Mouse (Mus musculus) limb, embryonic 13.5 days (tissue): Measurements from ENCODE around the gene Nrf1. TPM values are rescaled to one million over a fixed set of nuclear protein-coding genes. Genes with fewer than 3 reads are reported as not detected.

ENCODE experiments used
- ATAC-seq: fragments of 200-750 bp; cut with Nextera tagmentation; 2 replicates; pipeline ENCODE4 v1.8.0; 2017; ENCODE audit warnings: low read depth, moderate number of reproducible peaks, moderate TSS enrichment; ENCODE audit not compliant: low FRiP score
- H3K27ac ChIP-seq: fragments of 300-500 bp; sonication (generic); 2 replicates; pipeline ENCODE4 v1.5.1; 2015; ENCODE audit warnings: inconsistent platforms, mild to moderate bottlenecking, moderate library complexity
- H3K27me3 ChIP-seq: fragments of 300-500 bp; sonication (generic); 2 replicates; pipeline ENCODE4 v1.6.1; 2015; ENCODE audit warnings: mild to moderate bottlenecking, inconsistent platforms
- H3K36me3 ChIP-seq: fragments of 300-500 bp; sonication (generic); 2 replicates; pipeline ENCODE4 v1.6.1; 2015; ENCODE audit warnings: inconsistent platforms, mild to moderate bottlenecking, moderate library complexity
- H3K4me1 ChIP-seq: fragments of 300-500 bp; sonication (generic); 2 replicates; pipeline ENCODE4 v1.6.1; 2015; ENCODE audit warnings: inconsistent platforms
- H3K4me2 ChIP-seq: fragments of 300-500 bp; sonication (generic); replicated peaks from 2 replicates; pipeline ENCODE4 v1.6.1; 2015; ENCODE audit warnings: inconsistent platforms, mild to moderate bottlenecking, moderate library complexity
- H3K4me3 ChIP-seq: fragments of 300-500 bp; sonication (generic); 2 replicates; pipeline ENCODE4 v1.5.1; 2015; ENCODE audit warnings: moderate library complexity, mild to moderate bottlenecking, inconsistent platforms
- H3K9ac ChIP-seq: fragments of 300-500 bp; sonication (generic); 2 replicates; pipeline ENCODE4 v1.6.1; 2015; ENCODE audit warnings: mild to moderate bottlenecking, inconsistent platforms
- H3K9me3 ChIP-seq: fragments of 300-500 bp; sonication (generic); 2 replicates; pipeline ENCODE4 v1.6.1; 2016; ENCODE audit warnings: inconsistent platforms
- WGBS: fragments of 180-500 bp; shearing (Covaris S2); methylation state at CpG from one replicate; pipeline ENCODE4 v1.1.7; 2015; 5-methylcytosine and 5-hydroxymethylcytosine counted together
- polyA plus RNA-seq: library from polyadenylated mRNA; unstranded; fragments of >200 nt; fragmentation: Nextera tagmentation; extraction: Ambion mirVana; gene quantifications from 2 replicates; pipeline ENCODE4 v1.2.1, GENCODE M21; 2015

The Nrf1 gene
- polyA plus RNA-seq, 1 experiment from 2014 or later: 67.4 TPM

GRCm38 (mm10) chr6:30172820-30173550, 125.2 kb downstream of the Nrf1 start:
- H3K9me3 ChIP-seq: no peaks in the 10 kb centered on the region
- no peak for ATAC-seq
- H3K4me3 ChIP-seq: peak overlapping the region; percentile 41
- H3K4me2 ChIP-seq: peak overlapping the region; percentile 62
- no peaks in the 10 kb centered on the region for H3K36me3 ChIP-seq
- H3K9ac ChIP-seq: peak overlapping the region; percentile 19
- H3K4me1 ChIP-seq: peaks cover 70% of the 10 kb centered on the region
- WGBS: 1% methylated on average over 44 of the region's 44 CpGs
- H3K27ac ChIP-seq: no peak overlapping the region; the same call in 1 of the 2 replicates
- H3K27me3 ChIP-seq: peaks cover 96% of the 10 kb centered on the region

GRCm38 (mm10) chr6:30173551-30174460, 126.0 kb downstream of the Nrf1 start:
- H3K9ac ChIP-seq: peak overlapping the region; percentile 19
- H3K27ac ChIP-seq: no peak overlapping the region; the same call in 1 of the 2 replicates
- H3K4me1 ChIP-seq: peaks cover 68% of the 10 kb centered on the region
- ATAC-seq: 0 out of 2 replicates have a peak, but pooled peaks have one; percentile 26
- peak overlapping the region; percentile 62 for H3K4me2 ChIP-seq
- peaks cover 98% of the 10 kb centered on the region for H3K27me3 ChIP-seq
- peak overlapping the region; percentile 41 for H3K4me3 ChIP-seq
- no peaks in the 10 kb centered on the region for H3K36me3 ChIP-seq
- under 1% methylated on average over 80 of the region's 80 CpGs for WGBS
- H3K9me3 ChIP-seq: no peaks in the 10 kb centered on the region

DNA sequence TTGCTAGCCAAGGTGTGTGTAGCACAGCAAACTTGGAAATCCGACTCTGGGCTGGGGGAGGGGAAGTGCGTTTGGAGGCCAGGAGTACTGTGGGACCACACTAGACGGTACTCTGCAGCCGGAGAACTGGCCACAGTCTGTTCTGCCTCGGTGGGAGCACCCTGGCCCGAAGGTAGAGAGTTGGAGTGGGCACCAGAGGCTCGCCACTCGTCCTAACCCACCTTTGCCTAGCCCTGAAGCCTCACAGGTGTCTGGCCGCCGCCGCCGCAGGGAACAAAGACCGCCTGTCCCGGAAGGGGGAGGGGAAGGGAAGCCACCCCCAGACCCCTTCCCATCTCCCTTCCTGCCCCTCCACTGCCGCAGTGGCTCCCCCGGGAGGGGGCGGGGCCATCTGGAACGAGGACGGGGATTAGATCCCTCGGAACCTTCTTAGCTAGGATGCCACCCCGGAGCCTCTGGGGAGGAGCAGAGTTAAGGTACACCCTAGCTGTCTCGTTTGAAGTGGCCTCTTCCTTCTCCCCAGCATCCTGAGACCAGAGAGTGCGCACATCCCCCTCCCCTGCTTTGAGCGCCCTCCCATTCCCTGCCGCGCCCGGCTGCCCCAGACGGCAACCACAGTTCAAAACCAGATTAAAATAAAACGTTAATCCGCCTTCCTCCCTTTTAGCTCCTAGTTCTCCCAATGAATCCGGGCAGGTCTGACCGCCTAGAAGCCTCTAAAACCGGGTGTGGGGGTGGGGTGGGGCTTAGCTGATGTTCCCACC, 126.9 kb downstream of the Nrf1 start:
- Histone ChIP-seq H3K4me1 (peaks cover 63% of the 10 kb centered on the region), H3K9me3 (no peaks in the 10 kb centered on the region), H3K4me3 (peak overlapping the region; percentile 41), H3K27me3 (peaks cover 98% of the 10 kb centered on the region), H3K36me3 (no peaks in the 10 kb centered on the region), H3K4me2 (peak overlapping the region; percentile 62), H3K27ac (no peak overlapping the region), H3K9ac (no peak overlapping the region)
- peak; percentile 43; the same call in 1 of the 2 replicates for ATAC-seq
- under 1% methylated on average over 33 of the region's 33 CpGs for WGBS

DNA sequence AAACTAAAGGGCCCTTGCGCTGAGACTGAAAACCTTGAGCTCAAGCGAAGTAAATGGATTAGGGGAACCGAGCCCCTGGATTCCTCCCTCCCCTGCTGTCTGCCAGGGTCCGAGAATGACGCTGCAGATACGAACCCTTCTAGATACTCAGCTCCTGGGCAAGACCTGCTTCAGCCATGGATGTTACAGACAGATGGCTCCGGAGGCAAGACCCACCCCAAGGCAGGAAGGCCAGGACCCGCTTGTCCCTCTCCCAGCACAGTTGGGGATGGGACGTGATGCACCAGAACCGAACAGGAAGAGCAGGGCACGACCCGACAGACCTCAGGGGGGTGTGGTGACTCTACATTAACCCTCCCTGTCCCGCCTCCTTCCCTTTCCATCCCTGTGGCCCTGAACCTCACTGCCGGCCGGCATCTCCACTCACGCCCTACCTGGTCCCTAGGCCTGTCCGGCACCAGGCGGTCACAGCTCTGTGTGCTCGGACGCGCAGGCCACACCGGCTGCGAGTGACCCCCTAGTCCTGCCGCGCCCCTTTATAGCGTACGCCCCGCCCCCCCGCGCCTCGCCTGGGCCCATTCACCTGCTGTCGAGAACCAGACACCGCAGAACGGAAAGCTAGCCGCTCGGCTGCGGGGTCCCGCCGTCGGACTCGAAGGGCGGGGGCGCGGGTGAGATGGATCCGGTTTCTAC, 127.6 kb downstream of the Nrf1 start:
- Histone ChIP-seq H3K27ac (no peak overlapping the region), H3K36me3 (no peaks in the 10 kb centered on the region), H3K4me3 (peak overlapping the region; percentile 41), H3K4me1 (peaks cover 67% of the 10 kb centered on the region), H3K9ac (no peak overlapping the region), H3K9me3 (no peaks in the 10 kb centered on the region), H3K4me2 (peak overlapping the region; percentile 62), H3K27me3 (peaks cover 98% of the 10 kb centered on the region)
- peak; percentile 37; the same call in 1 of the 2 replicates for ATAC-seq
- WGBS: 1% methylated on average over 43 of the region's 45 CpGs

GRCm38 (mm10) chr6:30175918-30176421, 128.2 kb downstream of the Nrf1 start:
- no peak for ATAC-seq
- Histone ChIP-seq H3K9ac (no peak overlapping the region), H3K27ac (no peak overlapping the region)

DNA sequence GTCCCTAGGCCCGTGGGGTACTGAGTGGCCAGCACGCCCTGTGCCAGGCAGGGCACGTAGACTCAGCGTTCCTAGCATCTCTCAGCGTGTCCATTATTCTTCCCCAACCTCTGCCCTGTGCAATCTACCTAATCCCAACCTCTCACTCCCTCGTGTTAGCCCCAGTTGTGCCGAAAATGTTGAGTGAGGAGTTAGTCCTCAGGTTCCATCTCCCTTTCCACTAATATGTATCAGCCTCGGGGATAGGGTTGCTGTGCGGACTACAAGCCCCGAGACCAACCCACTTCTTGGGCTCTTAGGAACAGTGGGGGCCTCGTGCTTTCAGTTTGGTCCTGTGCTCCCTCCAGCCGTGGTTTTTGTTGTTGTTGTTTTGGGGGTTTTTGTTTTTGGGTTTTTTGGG, 128.7 kb downstream of the Nrf1 start:
- Histone ChIP-seq H3K9me3 (no peaks in the 10 kb centered on the region), H3K36me3 (no peaks in the 10 kb centered on the region), H3K4me3 (peak overlapping the region; percentile 41; the same call in 1 of the 2 replicates), H3K4me1 (peaks cover 63% of the 10 kb centered on the region), H3K4me2 (peak overlapping the region; percentile 62), H3K27ac (no peak overlapping the region), H3K27me3 (peaks cover 98% of the 10 kb centered on the region), H3K9ac (no peak overlapping the region)
- 5% methylated on average over 12 of the region's 12 CpGs for WGBS
- no peak for ATAC-seq

More at GRCm38 (mm10) chr6:30175918-30176421, 128.2 kb downstream of the Nrf1 start:
- Histone ChIP-seq H3K4me2 (peak overlapping the region; percentile 62), H3K4me3 (peak overlapping the region; percentile 41), H3K4me1 (peaks cover 67% of the 10 kb centered on the region), H3K9me3 (no peaks in the 10 kb centered on the region), H3K27me3 (peaks cover 98% of the 10 kb centered on the region), H3K36me3 (no peaks in the 10 kb centered on the region)
- under 1% methylated on average over 28 of the region's 28 CpGs for WGBS

DNA sequence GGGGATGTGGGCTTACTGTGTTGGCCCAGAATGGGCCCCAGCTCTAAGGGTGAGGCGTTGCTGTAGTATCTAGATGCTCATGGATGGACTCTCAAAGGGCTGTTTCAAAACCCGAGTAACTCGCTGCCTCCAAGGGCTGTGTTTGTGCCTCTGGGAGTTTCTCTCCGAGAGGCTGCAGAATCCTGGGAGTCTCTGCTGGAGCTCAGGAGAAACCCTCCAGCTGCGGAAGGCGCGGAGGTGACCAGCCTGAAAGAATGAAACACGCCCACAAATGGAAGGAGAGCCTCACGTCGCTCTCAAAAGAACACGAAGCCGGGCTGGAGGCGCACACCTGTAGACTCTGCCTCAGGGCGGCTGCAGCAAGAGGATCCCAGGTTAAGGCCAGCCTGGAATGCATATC, 129.5 kb downstream of the Nrf1 start:
- no peak for ATAC-seq
- no peak overlapping the region for H3K9ac ChIP-seq
- H3K4me1 ChIP-seq: peaks cover 59% of the 10 kb centered on the region
- H3K4me3 ChIP-seq: no peak overlapping the region; the same call in 1 of the 2 replicates
- no peaks in the 10 kb centered on the region for H3K9me3 ChIP-seq
- H3K36me3 ChIP-seq: no peaks in the 10 kb centered on the region
- under 1% methylated on average over 14 of the region's 14 CpGs for WGBS
- H3K27me3 ChIP-seq: peaks cover 98% of the 10 kb centered on the region
- no peak overlapping the region for H3K27ac ChIP-seq
- H3K4me2 ChIP-seq: no peak overlapping the region

GRCm38 (mm10) chr6:30178023-30178639, 130.3 kb downstream of the Nrf1 start:
- Histone ChIP-seq H3K36me3 (no peaks in the 10 kb centered on the region), H3K4me1 (peaks cover 52% of the 10 kb centered on the region), H3K27ac (no peak overlapping the region), H3K9me3 (peaks cover 2% of the 10 kb centered on the region; the same call in 1 of the 2 replicates), H3K9ac (no peak overlapping the region), H3K27me3 (peaks cover 98% of the 10 kb centered on the region), H3K4me2 (peak overlapping the region; percentile 30; the same call in 1 of the 2 replicates), H3K4me3 (0 out of 2 replicates have a peak overlapping the region, but pooled peaks have one; percentile 7)
- WGBS: 3% methylated on average over 27 of the region's 27 CpGs
- no peak for ATAC-seq

- Histone ChIP-seq H3K36me3 (no peaks in the 10 kb centered on the region), H3K4me2 (no peak overlapping the region), H3K27me3 (peaks cover 91% of the 10 kb centered on the region), H3K4me1 (peaks cover 43% of the 10 kb centered on the region), H3K9ac (no peak overlapping the region), H3K4me3 (no peak overlapping the region), H3K9me3 (peaks cover 7% of the 10 kb centered on the region), H3K27ac (no peak overlapping the region)
- no peak for ATAC-seq
- 16% methylated on average over 11 of the region's 11 CpGs for whole genome bisulfite sequencing
Measured at GRCm38 (mm10) chr6:30179046-30179445, 131.3 kb downstream of the Nrf1 start.

DNA sequence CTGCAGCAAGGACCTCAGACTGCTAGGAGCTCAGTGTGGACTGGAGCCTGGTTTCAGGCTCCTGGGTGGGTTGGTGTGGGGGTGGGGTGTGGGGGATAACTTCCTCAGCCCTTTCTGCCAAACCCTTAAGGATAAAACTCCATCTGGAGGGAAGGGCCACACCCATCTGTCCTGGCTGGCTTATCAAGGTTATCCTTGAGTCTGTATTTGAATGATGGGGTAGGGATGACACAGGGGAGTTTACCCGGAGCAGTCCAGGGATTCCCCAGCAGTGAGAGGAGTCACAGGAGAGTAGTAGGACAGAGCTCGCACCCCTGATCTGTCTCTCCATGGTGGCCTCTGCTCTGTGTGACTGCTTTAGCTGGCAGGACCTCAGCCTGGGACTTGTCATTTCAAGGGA, 132.5 kb downstream of the Nrf1 start:
- WGBS: 31% methylated on average over 2 of the region's 2 CpGs
- no peak for ATAC-seq
- Histone ChIP-seq H3K27ac (no peak overlapping the region), H3K4me1 (peaks cover 30% of the 10 kb centered on the region), H3K9ac (no peak overlapping the region), H3K36me3 (no peaks in the 10 kb centered on the region), H3K4me3 (no peak overlapping the region), H3K9me3 (peaks cover 7% of the 10 kb centered on the region), H3K27me3 (peaks cover 79% of the 10 kb centered on the region), H3K4me2 (no peak overlapping the region)
